Comparison of ENCODE assay signal across 8 mouse cellular contexts in the genomic region with DNA sequence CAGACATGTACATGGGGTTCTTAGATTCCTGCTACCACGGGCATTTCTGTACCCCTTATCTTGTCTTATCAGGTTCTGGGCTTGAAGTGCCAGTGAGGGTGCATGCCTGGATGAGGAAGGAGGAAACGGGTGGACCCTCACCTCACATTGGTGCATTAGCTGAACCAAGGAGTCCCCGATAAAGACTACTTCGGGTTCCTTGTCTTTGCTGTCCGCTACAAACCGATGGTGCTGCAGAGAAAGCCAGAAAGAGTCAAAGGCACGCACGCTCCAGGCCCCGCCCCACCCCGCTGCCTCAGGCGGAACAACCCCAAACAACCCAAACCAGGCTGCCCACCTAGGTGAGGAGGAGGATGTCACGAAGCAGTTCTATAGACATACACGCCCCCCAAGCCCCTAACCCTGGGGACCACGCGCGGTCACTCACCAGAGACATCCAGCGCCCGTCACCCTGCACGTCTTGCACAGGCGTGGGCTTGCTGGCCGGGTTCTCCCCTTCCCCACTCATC. TPM values are rescaled to one million over a fixed set of nuclear protein-coding genes. Genes with fewer than 3 reads are reported as not detected.
DNase-seq lines count a peak whose midpoint lies in the region; ATAC-seq and TF ChIP-seq lines count a peak whose summit lies in the region.

No protein-coding gene starts in this region.

- peak overlapping the region; percentile 67 for H3K4me3 ChIP-seq in liver, postnatal 0 days (ENCODE audit: low read depth, low read length)
- H3K4me3 ChIP-seq in spleen, adult 2 months (ENCODE audit: extremely low read depth, insufficient read depth, insufficient read length): peak overlapping the region; percentile 71

- TF ChIP-seq CTCF in liver, postnatal 0 days (IDR thresholded peaks at IDR 0.05; ENCODE audit: low read depth): no peak
- TF ChIP-seq CTCF in spleen, adult 2 months (IDR thresholded peaks at IDR 0.05; ENCODE audit: extremely low read depth, insufficient read depth, insufficient read length, insufficient replicate concordance): no peak

- H3K36me3 ChIP-seq in liver, postnatal 0 days (replicated peaks; ENCODE audit: insufficient read depth, low read length): peaks cover 19% of the 10 kb centered on the region
- H3K36me3 ChIP-seq in spleen, adult 2 months (ENCODE audit: control insufficient read depth, insufficient read depth, low read length): peaks cover 13% of the 10 kb centered on the region

- peaks cover 12% of the 10 kb centered on the region for H3K4me1 ChIP-seq in liver, postnatal 0 days (ENCODE audit: insufficient read depth)
- peaks cover 9% of the 10 kb centered on the region for H3K4me1 ChIP-seq in spleen, adult 2 months (ENCODE audit: control insufficient read depth, insufficient read depth, insufficient read length)

- peak overlapping the region; percentile 78 for H3K9ac ChIP-seq in liver, postnatal 0 days (replicated peaks)

- 3% methylated on average over 20 of the region's 21 CpGs for WGBS in liver, postnatal 0 days (ENCODE audit: insufficient replicate concordance)
- 2% methylated on average over 21 of the region's 21 CpGs for WGBS in spleen, adult 2 months

- peak overlapping the region; percentile 79 for H3K27ac ChIP-seq in liver, postnatal 0 days (ENCODE audit: low read depth)
- peak overlapping the region; percentile 86 for H3K27ac ChIP-seq in spleen, adult 2 months (ENCODE audit: insufficient read depth, low read length)

- H3K9me3 ChIP-seq in liver, postnatal 0 days (ENCODE audit: low read length): no peaks in the 10 kb centered on the region

- TF ChIP-seq POLR2A in spleen, adult 2 months (IDR thresholded peaks at IDR 0.05; ENCODE audit: low read depth, low read length): no peak

- DNase-seq in ovary, postnatal 36 days (ENCODE audit: low spot score): peak; percentile 47
- no peak for DNase-seq in ovary, postnatal 14 days (ENCODE audit: low spot score)
- DNase-seq in brain, adult 2 months (ENCODE audit: low read depth, low spot score): peak; percentile 33
- peak; percentile 39 for DNase-seq in heart, postnatal 4 days
- DNase-seq in liver, postnatal 0 days: peak; percentile 47
- DNase-seq in spleen, adult 2 months (ENCODE audit: low read depth in 1 of 2, low spot score in 2 of 2): peak in 1 of 2 experiments; percentile 51
- DNase-seq in yolk sac, embryonic 10.5 days (ENCODE audit: low spot score): no peak
- DNase-seq in frontal cortex, postnatal 14 days (ENCODE audit: low spot score in 2 of 2): no peak

- peak overlapping the region; percentile 95 for H3K4me2 ChIP-seq in liver, postnatal 0 days (ENCODE audit: low read depth, low read length)

- ATAC-seq in liver, postnatal 0 days: peak; percentile 15; the same call in 1 of the 2 replicates

- no peak for TF ChIP-seq EP300 in liver, postnatal 0 days (IDR thresholded peaks at IDR 0.05; ENCODE audit: low read depth)

- H3K27me3 ChIP-seq in liver, postnatal 0 days (ENCODE audit: insufficient read depth, low read length): no peaks in the 10 kb centered on the region
- H3K27me3 ChIP-seq in spleen, adult 2 months (ENCODE audit: control insufficient read depth, insufficient read depth, low read length): no peaks in the 10 kb centered on the region

RNA-seq across cellular contexts. Expression of a gene that starts 0.8 kb away (rescaled TPM):
- total RNA-seq in heart, postnatal 4 days (2021): 10 to 100 TPM; 37.5 to 38.4 TPM
- polyA plus RNA-seq in liver, postnatal 0 days (2015; fragmentation: Nextera tagmentation; extraction: Ambion mirVana): 23.4 and 25.4 TPM in 2 replicates
- polyA plus RNA-seq in spleen, adult 2 months (2012; rRNA removed): 62.9 and 90.7 TPM in 2 replicates

RNA-seq across cellular contexts. Expression of a gene that starts 4.2 kb away (rescaled TPM):
- not detected for total RNA-seq in heart, postnatal 4 days (2021)
- polyA plus RNA-seq in liver, postnatal 0 days (2015; fragmentation: Nextera tagmentation; extraction: Ambion mirVana): not detected in 2 replicates
- 0.07 TPM in 1 of 2 replicates, not detected in the other for polyA plus RNA-seq in spleen, adult 2 months (2012; rRNA removed)

RNA-seq across cellular contexts. Expression of a gene that starts 8.9 kb away (rescaled TPM):
- total RNA-seq in heart, postnatal 4 days (2021): not detected
- polyA plus RNA-seq in liver, postnatal 0 days (2015; fragmentation: Nextera tagmentation; extraction: Ambion mirVana): not detected in 2 replicates
- not detected in 2 replicates for polyA plus RNA-seq in spleen, adult 2 months (2012; rRNA removed)

RNA-seq across cellular contexts. Expression of a gene that starts 20.0 kb away (rescaled TPM):
- total RNA-seq in heart, postnatal 4 days (2021): 10 to 100 TPM; 26.2 to 29.3 TPM
- polyA plus RNA-seq in liver, postnatal 0 days (2015; fragmentation: Nextera tagmentation; extraction: Ambion mirVana): 0.58 and 0.81 TPM in 2 replicates
- polyA plus RNA-seq in spleen, adult 2 months (2012; rRNA removed): 11.0 and 11.9 TPM in 2 replicates

RNA-seq across cellular contexts. Expression of a gene that starts 29.5 kb away (rescaled TPM):
- total RNA-seq in heart, postnatal 4 days (2021): 100 to 1,000 TPM; 108 to 109 TPM
- polyA plus RNA-seq in liver, postnatal 0 days (2015; fragmentation: Nextera tagmentation; extraction: Ambion mirVana): 8.9 and 9.7 TPM in 2 replicates
- polyA plus RNA-seq in spleen, adult 2 months (2012; rRNA removed): 112 and 128 TPM in 2 replicates

Comparison
In these comparisons a context has a peak if more than half of its experiments do, and no peak if none do; other contexts are left out.
1. DNase-seq: peak in ovary, postnatal 36 days (single experiment), brain, adult 2 months (single experiment), heart, postnatal 4 days (single experiment) and liver, postnatal 0 days (single experiment); none in ovary, postnatal 14 days (single experiment), yolk sac, embryonic 10.5 days (single experiment) and frontal cortex, postnatal 14 days (0 of 2).